Mouse (Mus musculus) hindbrain, embryonic 13.5 days (tissue): ENCODE results near the gene Pecr. TPM values are rescaled to one million over a fixed set of nuclear protein-coding genes. Genes with fewer than 3 reads are reported as not detected.
"Not testable (repeated sequence)": the region's sequence is repeated elsewhere in the genome, so short reads cannot be mapped to it uniquely, and the experiment has no call there.

ENCODE experiments used
- ATAC-seq: fragments of 200-750 bp; cut with Nextera tagmentation; 2 replicates; pipeline ENCODE4 v1.8.0; 2017; ENCODE audit warnings: moderate TSS enrichment; ENCODE audit not compliant: low FRiP score
- H3K27ac ChIP-seq: fragments of 300-500 bp; sonication (generic); 2 replicates; pipeline ENCODE4 v1.5.1; 2015; ENCODE audit warnings: inconsistent platforms, mild to moderate bottlenecking, moderate library complexity
- H3K27me3 ChIP-seq: fragments of 300-500 bp; sonication (generic); 2 replicates; pipeline ENCODE4 v1.6.1; 2015; ENCODE audit warnings: mild to moderate bottlenecking, inconsistent platforms
- H3K36me3 ChIP-seq: fragments of 300-500 bp; sonication (generic); 2 replicates; pipeline ENCODE4 v1.6.1; 2015; ENCODE audit warnings: mild to moderate bottlenecking, inconsistent platforms
- H3K4me1 ChIP-seq: fragments of 300-500 bp; sonication (generic); replicated peaks from 2 replicates; pipeline ENCODE4 v1.6.1; 2015; ENCODE audit warnings: inconsistent platforms
- H3K4me2 ChIP-seq: fragments of 300-500 bp; sonication (generic); 2 replicates; pipeline ENCODE4 v1.6.1; 2015; ENCODE audit warnings: inconsistent platforms, mild to moderate bottlenecking, moderate library complexity
- H3K4me3 ChIP-seq: fragments of 300-500 bp; sonication (generic); 2 replicates; pipeline ENCODE4 v1.5.1; 2015; ENCODE audit warnings: mild to moderate bottlenecking, inconsistent platforms
- H3K9ac ChIP-seq: fragments of 300-500 bp; sonication (generic); 2 replicates; pipeline ENCODE4 v1.6.1; 2015; ENCODE audit warnings: mild to moderate bottlenecking, inconsistent platforms
- H3K9me3 ChIP-seq: fragments of 300-500 bp; sonication (generic); 2 replicates; pipeline ENCODE4 v1.6.1; 2016; ENCODE audit warnings: inconsistent platforms
- WGBS: fragments of 180-500 bp; shearing (Covaris S2); methylation state at CpG from one replicate; pipeline ENCODE4 v1.1.7; 2015; 5-methylcytosine and 5-hydroxymethylcytosine counted together
- polyA plus RNA-seq: library from polyadenylated mRNA; unstranded; fragments of >200 nt; fragmentation: Nextera tagmentation; extraction: Ambion mirVana; gene quantifications from 2 replicates; pipeline ENCODE4 v1.2.1, GENCODE M21; 2015

Gene Pecr
- polyA plus RNA-seq, 1 experiment from 2014 or later = 8.9 TPM

DNA sequence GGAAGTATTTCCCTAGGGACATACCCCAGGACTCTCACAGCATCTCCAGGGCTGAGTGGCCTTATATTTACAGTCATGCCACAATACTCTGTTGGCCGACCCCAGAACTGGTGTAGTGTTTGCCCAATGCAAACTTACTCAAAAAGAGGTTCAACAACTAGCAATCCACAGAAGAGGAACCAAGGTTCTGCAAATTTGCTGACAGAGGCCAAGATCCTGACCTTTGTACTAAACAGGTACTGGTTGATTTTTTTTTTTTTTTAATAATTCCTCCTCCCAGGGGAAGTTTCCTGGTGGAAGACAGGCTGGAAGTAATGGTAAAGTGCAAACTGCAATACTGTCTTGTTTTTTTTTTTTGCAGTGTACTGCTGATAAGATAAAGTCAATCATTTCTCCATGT, 1.5 kb downstream of the Pecr start:
- no peak for ATAC-seq
- H3K4me1 ChIP-seq = peaks cover 29% of the 10 kb centered on the region
- 71% methylated on average over 1 of the region's 1 CpGs for WGBS

DNA sequence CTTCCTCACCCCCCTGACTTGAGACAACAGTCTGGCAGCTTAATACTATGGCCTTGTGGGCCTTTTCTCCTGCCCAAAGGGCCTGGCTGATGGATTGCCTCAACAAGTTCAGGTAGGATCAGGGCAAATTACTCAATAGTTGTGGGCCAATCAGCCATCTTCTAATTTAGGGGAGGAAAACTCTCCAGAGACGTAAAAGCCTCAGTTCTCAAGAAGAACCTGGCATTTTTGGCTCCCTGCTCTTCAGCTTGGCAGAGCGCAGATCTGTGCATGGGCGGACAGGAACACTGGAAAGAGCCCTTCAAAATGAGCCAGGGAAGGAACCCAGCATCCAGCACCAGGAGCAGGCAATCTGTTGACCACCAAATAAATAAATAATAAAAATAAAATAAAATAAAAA, 6.0 kb downstream of the Pecr start:
- WGBS = 95% methylated on average over 3 of the region's 3 CpGs
- Histone ChIP-seq H3K27ac (no peak overlapping the region), H3K9me3 (no peaks in the 10 kb centered on the region), H3K9ac (no peak overlapping the region), H3K27me3 (no peaks in the 10 kb centered on the region), H3K4me2 (no peak overlapping the region), H3K36me3 (peaks cover 9% of the 10 kb centered on the region), H3K4me1 (no peaks in the 10 kb centered on the region), H3K4me3 (no peak overlapping the region)
- ATAC-seq = no peak

More for the DNA sequence above, 1.5 kb downstream of the Pecr start:
- Histone ChIP-seq H3K4me3 (no peak overlapping the region), H3K9ac (no peak overlapping the region), H3K27ac (no peak overlapping the region), H3K4me2 (no peak overlapping the region), H3K9me3 (no peaks in the 10 kb centered on the region), H3K36me3 (no peaks in the 10 kb centered on the region), H3K27me3 (no peaks in the 10 kb centered on the region)

DNA sequence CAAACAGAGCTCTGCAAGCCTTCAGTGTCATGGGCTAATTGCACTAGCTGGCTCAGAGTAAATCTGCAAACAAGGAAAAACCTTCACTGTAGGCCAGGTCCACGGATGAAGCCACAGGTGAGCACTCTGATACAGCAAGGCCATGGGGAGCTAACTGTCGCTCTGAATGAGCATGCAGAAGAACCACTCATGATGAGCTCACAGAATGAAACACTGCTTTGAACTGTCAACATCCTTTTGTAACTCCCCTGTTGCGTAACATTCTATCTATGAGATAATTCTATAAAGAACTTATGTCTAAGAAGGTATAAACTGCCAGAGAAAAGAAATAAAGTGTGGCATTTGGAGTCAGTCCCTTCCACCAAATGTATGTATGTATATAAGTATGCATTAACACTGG, 21.0 kb downstream of the Pecr start:
- peaks cover 5% of the 10 kb centered on the region; the same call in 1 of the 2 replicates for H3K4me1 ChIP-seq
- H3K36me3 ChIP-seq = peaks cover 35% of the 10 kb centered on the region
- ATAC-seq = no peak
- no peak overlapping the region for H3K9ac ChIP-seq
- H3K27me3 ChIP-seq = no peaks in the 10 kb centered on the region
- no peak overlapping the region for H3K27ac ChIP-seq
- 95% methylated on average over 3 of the region's 3 CpGs for WGBS
- H3K9me3 ChIP-seq = no peaks in the 10 kb centered on the region
- H3K4me2 ChIP-seq = no peak overlapping the region
- no peak overlapping the region for H3K4me3 ChIP-seq

DNA sequence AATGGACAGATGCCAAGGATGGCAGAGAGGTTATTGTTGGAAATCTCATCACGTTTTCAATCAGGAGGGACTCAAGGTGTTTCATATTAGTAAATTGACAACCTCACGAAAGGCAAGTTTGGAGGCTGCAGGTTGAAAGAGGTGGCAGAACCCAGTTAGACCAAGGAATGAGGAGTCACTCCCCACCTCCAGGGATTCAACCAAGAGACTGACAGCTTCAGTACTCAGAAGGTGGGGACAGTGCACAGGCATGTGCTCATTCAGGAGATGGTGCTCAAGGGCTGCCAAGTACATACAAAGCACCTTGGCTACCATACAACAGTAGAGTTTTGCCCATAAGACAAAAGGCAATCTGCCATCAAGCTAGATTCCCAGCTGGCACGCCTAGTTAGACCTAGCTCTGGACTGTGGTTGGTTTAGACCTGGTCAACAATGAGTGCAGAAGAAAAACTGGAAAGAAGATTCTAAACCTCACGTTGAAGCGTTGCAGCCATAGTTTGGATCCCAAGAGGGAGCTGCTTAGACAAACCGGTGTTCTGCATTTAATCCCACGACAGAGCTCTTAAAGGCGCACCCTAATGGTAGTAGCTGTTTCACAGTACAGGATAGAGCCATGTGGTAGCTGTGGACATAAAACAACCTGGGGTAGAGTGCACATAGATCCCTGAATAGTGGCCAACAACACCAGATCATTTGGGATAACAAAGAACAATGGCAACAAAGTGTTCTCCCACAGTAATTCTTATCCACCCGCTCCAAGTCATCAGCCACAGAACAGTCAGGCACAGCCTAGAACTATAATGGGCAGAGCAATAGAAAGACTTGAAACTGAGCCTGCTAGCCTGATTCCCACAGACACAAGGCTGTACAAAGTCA, 27.5 kb downstream of the Pecr start:
- peak overlapping the region; percentile 93 for H3K27ac ChIP-seq
- no peaks in the 10 kb centered on the region for H3K9me3 ChIP-seq
- peak overlapping the region; percentile 62 for H3K4me2 ChIP-seq
- H3K4me3 ChIP-seq = peak overlapping the region; percentile 43
- H3K27me3 ChIP-seq = no peaks in the 10 kb centered on the region
- H3K9ac ChIP-seq = peak overlapping the region; percentile 76
- H3K4me1 ChIP-seq = peaks cover 33% of the 10 kb centered on the region
- WGBS = 85% methylated on average over 9 of the region's 9 CpGs
- no peak for ATAC-seq
- peaks cover 5% of the 10 kb centered on the region; the same call in 1 of the 2 replicates for H3K36me3 ChIP-seq

DNA sequence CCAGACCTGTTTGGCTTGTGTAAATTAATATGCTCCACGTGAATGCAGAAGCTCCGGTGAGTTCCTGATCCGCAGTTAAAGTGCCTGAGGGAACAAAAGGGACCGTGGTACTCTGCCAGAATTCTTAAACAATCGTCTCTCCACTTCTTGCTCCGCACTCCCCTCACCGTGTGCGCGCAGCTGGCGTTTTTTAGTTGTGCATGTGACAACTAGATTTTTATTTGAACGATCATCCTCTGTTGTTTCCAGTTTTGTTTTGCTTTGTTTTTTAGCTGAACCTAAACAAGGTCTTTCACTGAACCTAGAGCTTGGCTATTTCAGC, 28.3 kb downstream of the Pecr start:
- Histone ChIP-seq H3K4me2 (peak overlapping the region; percentile 62), H3K4me1 (peaks cover 33% of the 10 kb centered on the region), H3K9ac (peak overlapping the region; percentile 76), H3K4me3 (peak overlapping the region; percentile 43), H3K36me3 (no peaks in the 10 kb centered on the region), H3K27me3 (no peaks in the 10 kb centered on the region), H3K27ac (peak overlapping the region; percentile 93), H3K9me3 (no peaks in the 10 kb centered on the region)
- no peak for ATAC-seq
- 25% methylated on average over 11 of the region's 11 CpGs for WGBS

DNA sequence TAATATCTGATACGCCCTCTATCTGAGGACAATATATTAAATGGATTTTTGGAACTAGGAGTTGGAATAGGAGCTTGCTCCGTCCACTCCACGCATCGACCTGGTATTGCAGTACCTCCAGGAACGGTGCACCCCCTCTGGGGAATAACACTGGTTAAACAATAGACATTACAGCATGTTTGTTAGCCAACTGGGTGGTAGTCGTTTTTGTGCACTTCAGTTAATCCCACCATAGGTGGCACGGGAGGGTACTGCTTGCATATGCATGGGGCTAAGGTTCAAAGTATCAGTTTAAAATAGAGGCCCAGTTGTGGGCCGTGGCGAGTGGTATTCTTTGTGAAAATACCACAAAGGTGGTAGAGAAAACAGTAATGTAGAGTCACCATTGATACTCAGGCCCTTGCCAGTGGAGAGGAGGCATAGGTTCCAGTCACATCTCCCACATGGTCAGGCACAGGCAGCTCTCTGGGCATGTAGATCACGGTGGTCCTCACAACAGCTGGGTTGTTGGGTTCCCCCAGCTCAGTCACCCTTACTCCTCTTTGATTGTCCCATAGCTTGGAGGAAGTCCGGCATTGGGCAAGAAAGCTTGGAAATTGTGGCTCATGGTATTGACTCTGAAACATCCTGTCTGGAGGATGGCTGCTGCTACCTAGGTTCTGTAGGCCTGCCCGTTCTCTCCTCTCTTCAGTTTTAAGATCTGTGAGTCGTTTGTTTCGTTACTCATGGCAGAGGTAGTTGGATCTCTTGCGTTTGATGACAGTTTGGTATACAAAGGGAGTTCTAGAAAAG, 28.9 kb downstream of the Pecr start:
- Histone ChIP-seq H3K27ac (peak overlapping the region; percentile 93), H3K4me3 (peak overlapping the region; percentile 43), H3K27me3 (no peaks in the 10 kb centered on the region), H3K36me3 (no peaks in the 10 kb centered on the region), H3K9ac (peak overlapping the region; percentile 76), H3K4me1 (peaks cover 33% of the 10 kb centered on the region), H3K9me3 (no peaks in the 10 kb centered on the region), H3K4me2 (peak overlapping the region; percentile 62)
- 6% methylated on average over 15 of the region's 15 CpGs for WGBS
- ATAC-seq = peak; percentile 85

DNA sequence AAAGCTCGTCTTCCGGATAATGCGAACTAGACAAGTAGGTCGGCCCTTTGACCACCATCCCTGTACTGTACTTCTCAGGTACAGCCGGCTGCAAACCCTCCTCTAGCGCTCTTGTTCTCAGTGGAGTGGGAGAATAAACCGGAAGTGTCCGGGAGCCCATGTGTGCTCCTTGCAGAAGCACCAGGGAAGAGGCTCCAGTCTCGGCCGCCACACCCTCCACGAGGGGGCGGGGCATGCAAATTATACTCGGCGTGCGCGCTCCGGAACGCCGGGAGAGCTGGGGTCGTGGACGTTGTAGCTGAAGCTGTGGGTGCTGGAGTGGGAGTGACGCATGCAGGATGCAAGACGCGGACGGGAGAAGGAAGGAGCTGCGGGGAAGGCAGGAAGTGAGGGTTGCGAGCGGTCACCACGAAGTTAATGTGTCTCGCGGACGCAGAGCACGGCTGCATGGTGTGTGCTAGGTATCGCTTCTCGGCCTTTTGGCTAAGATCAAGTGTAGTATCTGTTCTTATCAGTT, 29.5 kb downstream of the Pecr start:
- Histone ChIP-seq H3K4me3 (peak overlapping the region; percentile 43), H3K4me1 (peaks cover 33% of the 10 kb centered on the region), H3K27ac (peak overlapping the region; percentile 93), H3K9ac (peak overlapping the region; percentile 76), H3K9me3 (no peaks in the 10 kb centered on the region), H3K4me2 (peak overlapping the region; percentile 62), H3K27me3 (no peaks in the 10 kb centered on the region), H3K36me3 (no peaks in the 10 kb centered on the region)
- peak; percentile 93 for ATAC-seq
- WGBS = 2% methylated on average over 35 of the region's 35 CpGs

DNA sequence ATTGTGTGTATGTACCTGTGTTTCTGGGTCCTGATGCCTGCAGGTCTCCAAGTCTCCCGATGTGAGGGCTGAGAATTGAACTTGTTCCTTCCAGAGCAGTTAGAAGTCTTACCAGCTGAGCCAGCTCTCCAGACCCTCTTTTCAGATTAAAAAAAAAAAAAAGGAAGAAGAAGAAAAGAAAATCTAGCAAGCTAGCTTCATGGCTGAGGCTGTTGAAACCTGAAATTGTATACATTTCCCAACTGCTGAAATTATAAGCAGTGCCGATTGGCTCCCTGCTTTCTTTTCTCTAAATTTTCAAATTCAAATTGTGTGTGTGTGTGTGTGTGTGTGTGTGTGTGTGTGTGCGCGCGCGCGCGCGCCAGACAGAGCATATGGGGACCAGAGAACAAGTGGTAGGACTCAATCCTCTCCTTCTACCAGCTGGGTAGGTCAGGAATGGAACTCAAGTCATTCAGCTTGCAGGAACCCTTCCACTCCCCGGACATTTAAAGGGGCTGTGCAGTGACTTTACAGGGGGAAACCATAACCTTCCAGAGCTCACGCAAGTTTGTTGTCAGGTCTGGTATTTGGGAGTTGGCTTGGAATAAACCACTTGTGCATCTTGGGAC, 30.1 kb downstream of the Pecr start:
- WGBS = 47% methylated on average over 11 of the region's 11 CpGs
- Histone ChIP-seq H3K9ac (peak overlapping the region; percentile 76; the same call in 1 of the 2 replicates), H3K36me3 (no peaks in the 10 kb centered on the region), H3K4me3 (peak overlapping the region; percentile 43), H3K27ac (peak overlapping the region; percentile 93), H3K4me1 (peaks cover 27% of the 10 kb centered on the region), H3K27me3 (no peaks in the 10 kb centered on the region), H3K4me2 (peak overlapping the region; percentile 62), H3K9me3 (no peaks in the 10 kb centered on the region)
- ATAC-seq = 0 out of 2 replicates have a peak, but pooled peaks have one; percentile 2

DNA sequence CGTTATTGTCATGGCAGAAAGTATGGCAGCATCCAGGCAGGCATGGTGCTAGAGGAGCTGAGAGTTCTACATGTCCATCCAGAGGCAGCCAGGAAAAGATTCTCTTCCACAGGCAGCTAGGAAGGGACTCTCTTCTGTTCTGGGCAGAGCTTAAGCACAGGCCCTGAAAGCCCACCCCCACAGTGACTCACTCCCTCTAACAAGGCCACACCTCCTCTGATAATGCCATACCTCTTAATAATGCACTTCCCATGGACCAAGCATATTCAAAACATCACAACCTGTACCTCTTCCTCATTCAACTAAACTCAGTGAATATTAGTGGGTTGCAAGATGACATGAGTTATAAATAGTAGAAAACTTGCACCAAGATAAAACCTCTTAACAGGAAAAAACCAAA, 32.3 kb downstream of the Pecr start:
- Histone ChIP-seq H3K9me3 (no peaks in the 10 kb centered on the region), H3K4me2 (no peak overlapping the region), H3K36me3 (no peaks in the 10 kb centered on the region), H3K27ac (no peak overlapping the region), H3K9ac (no peak overlapping the region), H3K27me3 (no peaks in the 10 kb centered on the region), H3K4me3 (no peak overlapping the region), H3K4me1 (peaks cover 20% of the 10 kb centered on the region)
- 90% methylated on average over 1 of the region's 1 CpGs for WGBS
- ATAC-seq = no peak

DNA sequence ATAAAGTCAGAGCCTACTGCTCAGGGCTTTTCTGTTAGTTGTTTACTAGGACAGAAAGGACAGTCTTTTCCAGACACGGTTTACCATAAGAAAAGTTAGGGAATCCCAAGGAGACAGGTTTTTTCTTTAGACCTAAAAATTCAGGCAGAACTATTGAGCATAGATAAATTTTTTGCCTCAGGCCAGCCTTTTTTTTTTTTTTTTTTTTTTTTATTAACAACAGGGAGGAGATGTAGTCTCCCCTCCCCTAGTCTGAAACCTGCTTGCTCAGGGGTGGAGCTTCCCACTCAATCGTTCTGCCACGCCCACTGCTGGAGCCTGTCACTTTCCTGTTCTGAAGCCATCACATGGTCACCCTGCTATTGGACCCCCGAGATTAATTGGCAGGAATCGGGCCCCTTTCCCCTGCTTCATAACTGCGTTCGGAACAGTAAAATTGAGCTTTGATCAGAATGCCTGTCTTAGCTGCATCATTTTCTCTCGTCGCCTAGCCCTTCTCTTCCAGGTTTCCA, 35.8 kb downstream of the Pecr start:
- H3K9me3 ChIP-seq, H3K4me2 ChIP-seq, H3K27ac ChIP-seq, H3K9ac ChIP-seq, ATAC-seq, H3K4me3 ChIP-seq, H3K27me3 ChIP-seq, H3K36me3 ChIP-seq, H3K4me1 ChIP-seq: not testable (repeated sequence)
- 48% methylated on average over 9 of the region's 9 CpGs for WGBS

DNA sequence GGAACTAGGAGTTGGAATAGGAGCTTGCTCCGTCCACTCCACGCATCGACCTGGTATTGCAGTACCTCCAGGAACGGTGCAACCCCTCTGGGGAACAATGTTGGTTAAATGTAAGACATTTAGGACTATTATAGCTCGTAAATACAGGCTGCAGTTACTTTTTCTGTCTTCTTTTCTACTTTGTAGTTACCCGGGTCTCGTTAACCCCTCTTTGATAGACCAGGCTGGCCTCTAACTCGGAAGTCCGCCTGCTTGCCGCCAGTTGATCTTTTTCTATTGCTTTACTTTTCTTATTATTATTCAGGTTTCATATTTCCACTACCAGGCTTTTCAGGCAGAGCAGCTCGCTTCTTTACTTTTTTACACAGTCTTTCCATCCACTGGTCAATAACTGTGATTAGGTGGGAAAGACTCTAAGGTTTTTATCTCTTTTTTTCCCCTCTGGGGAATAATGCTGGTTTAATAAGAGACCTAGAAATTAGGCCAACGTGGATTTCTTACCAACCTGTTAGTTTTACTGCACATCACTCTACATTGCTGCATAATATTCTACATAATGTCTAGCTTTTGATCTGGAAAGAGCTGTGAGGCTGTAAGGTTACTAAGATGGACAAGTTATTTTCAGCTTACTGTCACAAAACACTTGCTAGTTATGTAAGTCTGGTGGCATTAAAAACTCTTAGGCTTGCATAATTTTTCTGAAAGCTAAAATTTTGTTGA, 39.6 kb downstream of the Pecr start:
- no peaks in the 10 kb centered on the region for H3K36me3 ChIP-seq
- peak overlapping the region; percentile 54 for H3K4me2 ChIP-seq
- H3K4me1 ChIP-seq = 0 out of 2 replicates have a peak, but pooled peaks cover 2% of the 10 kb centered on the region
- peak overlapping the region; percentile 48 for H3K4me3 ChIP-seq
- H3K9ac ChIP-seq = peak overlapping the region; percentile 43
- WGBS = under 1% methylated on average over 12 of the region's 12 CpGs
- ATAC-seq = no peak
- H3K27me3 ChIP-seq = no peaks in the 10 kb centered on the region
- H3K9me3 ChIP-seq = no peaks in the 10 kb centered on the region
- H3K27ac ChIP-seq = peak overlapping the region; percentile 97
